Mouse (Mus musculus): Measurements from ENCODE around the gene Ccnf. TPM values are rescaled to one million over a fixed set of nuclear protein-coding genes. Genes with fewer than 3 reads are reported as not detected.

Gene Ccnf
- polyA plus RNA-seq (2015; fragmentation: Nextera tagmentation; extraction: Ambion mirVana): 75.2 and 81.5 TPM in 2 replicates

DNA sequence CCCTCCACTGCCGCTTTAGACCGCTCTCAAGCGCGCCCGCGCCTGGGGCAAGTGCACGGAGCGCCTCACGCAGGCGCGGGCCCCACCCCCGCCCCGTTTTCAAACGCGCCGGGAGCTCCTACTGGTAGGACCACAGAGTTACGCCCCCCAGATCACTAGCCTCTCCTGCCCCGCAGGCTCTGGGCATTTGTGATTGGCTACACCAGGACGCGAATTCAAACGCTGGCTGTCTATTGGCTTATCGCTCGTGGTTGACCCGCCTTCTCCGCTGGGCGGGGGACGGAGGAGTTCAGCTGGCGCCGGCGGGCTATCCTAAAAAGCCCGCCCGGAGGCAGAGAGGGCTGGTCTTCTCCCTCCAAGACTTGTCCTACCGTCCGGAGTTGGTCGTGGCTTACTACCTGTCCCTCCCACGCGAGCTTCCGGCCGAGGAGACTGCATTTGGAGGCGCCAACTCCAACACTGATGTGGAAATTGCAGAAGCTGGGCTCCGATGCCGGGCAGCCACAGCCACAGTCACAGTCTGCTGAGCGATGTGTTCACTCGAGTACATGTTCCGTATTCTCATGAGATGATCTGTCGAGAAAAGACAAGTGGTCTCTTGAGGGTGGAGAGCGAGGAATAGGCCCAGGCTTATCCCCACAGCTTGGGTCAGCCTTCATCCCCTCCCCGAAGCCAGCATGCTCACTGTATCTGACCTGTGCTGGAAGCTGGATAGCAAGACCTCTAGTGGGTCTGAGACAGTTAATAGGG is at the start of gene Ccnf:
Gene Ccnf (minus strand): TSS at position 165 of the 750 bp plus-strand sequence.
- H3K4me2 ChIP-seq (ENCODE audit: low read depth, low read length): peak within 1 kb of the TSS; percentile 72
- WGBS: under 1% methylated on average over 38 of the region's 48 CpGs
- peak within 1 kb of the TSS; percentile 77 for H3K27ac ChIP-seq (ENCODE audit: low read length)
- peaks cover 23% of the 10 kb centered on the region for H3K36me3 ChIP-seq (ENCODE audit: control insufficient read depth, insufficient read depth, low read length)
- peak; percentile 100 for ATAC-seq (ENCODE audit: low read depth)
- H3K9ac ChIP-seq (ENCODE audit: low read length): peak within 1 kb of the TSS; percentile 86
- no peaks in the 10 kb centered on the region for H3K27me3 ChIP-seq (ENCODE audit: control insufficient read depth, insufficient read depth, low read depth, low read length)
- H3K9me3 ChIP-seq (ENCODE audit: control insufficient read depth, low read length): no peaks in the 10 kb centered on the region
- H3K4me1 ChIP-seq (replicated peaks; ENCODE audit: control insufficient read depth, insufficient read depth, low read length): peaks cover 10% of the 10 kb centered on the region
- H3K4me3 ChIP-seq (ENCODE audit: low read length): peak within 1 kb of the TSS; percentile 66

DNA sequence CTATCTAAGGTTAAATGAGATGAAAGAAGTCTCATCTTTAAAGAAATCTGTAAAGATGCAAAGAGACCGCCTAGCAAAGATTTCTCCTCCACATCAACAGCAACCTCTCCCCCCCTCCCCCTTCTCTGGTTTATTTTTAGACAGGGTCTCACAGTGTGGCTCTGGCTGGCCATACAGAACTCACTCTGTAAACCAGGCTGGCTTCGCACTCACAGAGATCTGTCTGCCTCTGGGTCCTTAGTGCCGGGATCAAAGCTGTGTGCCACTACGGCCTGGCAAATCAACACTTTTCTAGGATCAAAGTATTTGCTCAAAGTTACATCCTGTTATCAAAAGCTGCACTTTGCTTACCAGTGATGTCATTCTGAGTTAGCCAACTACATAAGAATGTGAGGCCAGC is 49.4 kb upstream of the Ccnf start:
- Histone ChIP-seq H3K4me2 (ENCODE audit: low read depth, low read length) (no peak overlapping the region), H3K9ac (ENCODE audit: low read length) (no peak overlapping the region), H3K27ac (ENCODE audit: low read length) (no peak overlapping the region), H3K4me3 (ENCODE audit: low read length) (no peak overlapping the region), H3K9me3 (ENCODE audit: control insufficient read depth, low read length) (no peaks in the 10 kb centered on the region), H3K27me3 (ENCODE audit: control insufficient read depth, insufficient read depth, low read depth, low read length) (no peaks in the 10 kb centered on the region), H3K36me3 (ENCODE audit: control insufficient read depth, insufficient read depth, low read length) (no peaks in the 10 kb centered on the region), H3K4me1 (replicated peaks; ENCODE audit: control insufficient read depth, insufficient read depth, low read length) (no peaks in the 10 kb centered on the region)
- no peak for ATAC-seq (ENCODE audit: low read depth)
- WGBS: 41% methylated on average over 4 of the region's 4 CpGs

DNA sequence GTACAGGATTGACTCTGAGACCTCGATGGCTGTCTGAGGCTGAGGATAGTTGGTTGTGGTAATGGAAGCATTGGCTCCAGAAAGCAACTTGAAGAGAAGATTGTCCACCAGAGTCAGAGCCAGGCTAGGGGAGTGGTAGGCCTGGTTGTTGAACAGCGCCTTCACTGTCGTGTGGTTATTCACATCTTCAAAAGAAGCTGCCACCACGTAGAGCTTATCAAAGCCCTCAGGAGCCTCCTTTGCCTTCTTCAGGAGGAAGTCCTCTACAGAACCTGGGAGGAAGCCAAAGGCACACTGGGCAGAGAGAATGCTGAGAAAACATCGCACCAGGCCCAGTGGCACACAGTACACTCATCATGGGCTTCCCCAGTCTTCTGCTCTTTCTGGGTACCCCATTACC is 38.1 kb upstream of the Ccnf start:
- WGBS: 69% methylated on average over 5 of the region's 5 CpGs
- no peak for ATAC-seq (ENCODE audit: low read depth)
- Histone ChIP-seq H3K9me3 (ENCODE audit: control insufficient read depth, low read length) (no peaks in the 10 kb centered on the region), H3K27me3 (ENCODE audit: control insufficient read depth, insufficient read depth, low read depth, low read length) (no peaks in the 10 kb centered on the region), H3K4me3 (ENCODE audit: low read length) (no peak overlapping the region), H3K27ac (ENCODE audit: low read length) (no peak overlapping the region), H3K4me2 (ENCODE audit: low read depth, low read length) (no peak overlapping the region), H3K4me1 (replicated peaks; ENCODE audit: control insufficient read depth, insufficient read depth, low read length) (no peaks in the 10 kb centered on the region), H3K9ac (ENCODE audit: low read length) (no peak overlapping the region), H3K36me3 (ENCODE audit: control insufficient read depth, insufficient read depth, low read length) (no peaks in the 10 kb centered on the region)

GRCm38 (mm10) chr17:24288477-24288876 is 37.2 kb upstream of the Ccnf start:
- Histone ChIP-seq H3K9me3 (ENCODE audit: control insufficient read depth, low read length) (no peaks in the 10 kb centered on the region), H3K9ac (ENCODE audit: low read length) (no peak overlapping the region), H3K4me3 (ENCODE audit: low read length) (no peak overlapping the region), H3K27me3 (ENCODE audit: control insufficient read depth, insufficient read depth, low read depth, low read length) (no peaks in the 10 kb centered on the region), H3K36me3 (ENCODE audit: control insufficient read depth, insufficient read depth, low read length) (no peaks in the 10 kb centered on the region), H3K27ac (ENCODE audit: low read length) (no peak overlapping the region), H3K4me1 (replicated peaks; ENCODE audit: control insufficient read depth, insufficient read depth, low read length) (no peaks in the 10 kb centered on the region), H3K4me2 (ENCODE audit: low read depth, low read length) (no peak overlapping the region)
- WGBS: 70% methylated on average over 9 of the region's 9 CpGs
- no peak for ATAC-seq (ENCODE audit: low read depth)

DNA sequence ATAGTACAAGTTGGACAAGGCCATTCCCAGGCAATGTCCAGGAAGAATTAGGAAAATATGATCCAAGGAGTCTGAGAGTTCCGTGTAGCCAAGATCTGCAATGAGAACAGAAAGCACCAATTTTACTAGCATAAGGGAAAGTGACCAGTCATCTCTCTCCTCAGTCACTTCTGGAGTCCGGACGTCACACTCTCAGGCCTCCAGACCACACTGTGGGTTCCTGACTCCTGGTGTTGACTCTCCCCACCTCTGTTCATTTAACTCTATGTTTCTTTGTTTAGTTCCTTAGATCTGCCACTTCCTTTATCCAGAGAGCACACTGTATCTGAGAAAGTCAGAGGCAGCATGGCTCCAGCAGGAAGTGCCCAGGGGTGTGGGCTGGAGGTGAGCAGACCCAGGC is 34.4 kb upstream of the Ccnf start:
- 55% methylated on average over 3 of the region's 3 CpGs for WGBS
- Histone ChIP-seq H3K4me2 (ENCODE audit: low read depth, low read length) (no peak overlapping the region), H3K27ac (ENCODE audit: low read length) (no peak overlapping the region), H3K4me1 (replicated peaks; ENCODE audit: control insufficient read depth, insufficient read depth, low read length) (no peaks in the 10 kb centered on the region), H3K9me3 (ENCODE audit: control insufficient read depth, low read length) (no peaks in the 10 kb centered on the region), H3K27me3 (ENCODE audit: control insufficient read depth, insufficient read depth, low read depth, low read length) (no peaks in the 10 kb centered on the region), H3K36me3 (ENCODE audit: control insufficient read depth, insufficient read depth, low read length) (no peaks in the 10 kb centered on the region), H3K4me3 (ENCODE audit: low read length) (no peak overlapping the region), H3K9ac (ENCODE audit: low read length) (no peak overlapping the region)
- ATAC-seq (ENCODE audit: low read depth): no peak

DNA sequence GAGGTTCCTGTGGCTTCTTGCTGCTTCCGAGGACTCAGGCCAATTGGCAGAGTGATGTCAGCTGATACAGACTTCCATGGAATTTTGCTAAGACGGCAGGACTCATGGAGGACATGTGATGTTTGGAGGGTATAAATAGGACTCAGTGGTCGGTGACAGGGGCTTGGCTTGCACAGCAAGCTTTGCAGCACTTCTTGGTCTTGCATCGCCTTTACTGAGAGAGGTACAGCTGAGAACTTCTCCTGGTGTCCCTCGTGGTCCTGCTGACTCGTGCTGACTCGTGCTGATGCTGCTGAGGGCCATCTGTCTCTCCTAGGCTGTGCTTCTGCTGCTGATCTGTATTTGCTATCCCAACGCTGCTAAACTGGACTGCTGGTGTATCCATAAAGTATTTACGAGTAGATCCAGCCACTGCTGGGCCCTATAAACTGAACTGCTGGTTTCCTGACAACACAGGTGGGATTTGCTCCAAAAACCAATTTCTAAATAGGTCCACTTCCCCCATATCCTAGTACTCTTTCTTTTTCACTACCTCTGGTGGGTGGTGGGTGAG is 32.1 kb upstream of the Ccnf start:
- Histone ChIP-seq H3K4me3 (ENCODE audit: low read length) (no peak overlapping the region), H3K4me2 (ENCODE audit: low read depth, low read length) (no peak overlapping the region), H3K9ac (ENCODE audit: low read length) (no peak overlapping the region), H3K27me3 (ENCODE audit: control insufficient read depth, insufficient read depth, low read depth, low read length) (no peaks in the 10 kb centered on the region), H3K36me3 (ENCODE audit: control insufficient read depth, insufficient read depth, low read length) (no peaks in the 10 kb centered on the region), H3K9me3 (ENCODE audit: control insufficient read depth, low read length) (no peaks in the 10 kb centered on the region), H3K27ac (ENCODE audit: low read length) (no peak overlapping the region), H3K4me1 (replicated peaks; ENCODE audit: control insufficient read depth, insufficient read depth, low read length) (no peaks in the 10 kb centered on the region)
- 61% methylated on average over 9 of the region's 9 CpGs for WGBS
- no peak for ATAC-seq (ENCODE audit: low read depth)

GRCm38 (mm10) chr17:24282637-24283036 is 31.4 kb upstream of the Ccnf start:
- Histone ChIP-seq H3K4me1 (replicated peaks; ENCODE audit: control insufficient read depth, insufficient read depth, low read length) (no peaks in the 10 kb centered on the region), H3K9ac (ENCODE audit: low read length) (no peak overlapping the region), H3K4me3 (ENCODE audit: low read length) (no peak overlapping the region), H3K27me3 (ENCODE audit: control insufficient read depth, insufficient read depth, low read depth, low read length) (no peaks in the 10 kb centered on the region), H3K27ac (ENCODE audit: low read length) (no peak overlapping the region), H3K4me2 (ENCODE audit: low read depth, low read length) (no peak overlapping the region), H3K36me3 (ENCODE audit: control insufficient read depth, insufficient read depth, low read length) (no peaks in the 10 kb centered on the region), H3K9me3 (ENCODE audit: control insufficient read depth, low read length) (no peaks in the 10 kb centered on the region)
- WGBS: 65% methylated on average over 4 of the region's 4 CpGs
- no peak for ATAC-seq (ENCODE audit: low read depth)

GRCm38 (mm10) chr17:24279907-24280306 is 28.6 kb upstream of the Ccnf start:
- no peak overlapping the region for H3K4me3 ChIP-seq (ENCODE audit: low read length)
- H3K9me3 ChIP-seq (ENCODE audit: control insufficient read depth, low read length): peaks cover 6% of the 10 kb centered on the region; the same call in 1 of the 2 replicates
- H3K27me3 ChIP-seq (ENCODE audit: control insufficient read depth, insufficient read depth, low read depth, low read length): no peaks in the 10 kb centered on the region
- H3K4me2 ChIP-seq (ENCODE audit: low read depth, low read length): no peak overlapping the region
- H3K27ac ChIP-seq (ENCODE audit: low read length): no peak overlapping the region
- H3K9ac ChIP-seq (ENCODE audit: low read length): no peak overlapping the region
- H3K4me1 ChIP-seq (replicated peaks; ENCODE audit: control insufficient read depth, insufficient read depth, low read length): no peaks in the 10 kb centered on the region
- WGBS: 72% methylated on average over 4 of the region's 4 CpGs
- H3K36me3 ChIP-seq (ENCODE audit: control insufficient read depth, insufficient read depth, low read length): no peaks in the 10 kb centered on the region
- ATAC-seq (ENCODE audit: low read depth): no peak

- no peak for ATAC-seq (ENCODE audit: low read depth)
- H3K27ac ChIP-seq (ENCODE audit: low read length): no peak overlapping the region
- no peaks in the 10 kb centered on the region for H3K36me3 ChIP-seq (ENCODE audit: control insufficient read depth, insufficient read depth, low read length)
- no peak overlapping the region for H3K4me3 ChIP-seq (ENCODE audit: low read length)
- H3K4me1 ChIP-seq (replicated peaks; ENCODE audit: control insufficient read depth, insufficient read depth, low read length): no peaks in the 10 kb centered on the region
- no peaks in the 10 kb centered on the region; the same call in 1 of the 2 replicates for H3K9me3 ChIP-seq (ENCODE audit: control insufficient read depth, low read length)
- no peaks in the 10 kb centered on the region for H3K27me3 ChIP-seq (ENCODE audit: control insufficient read depth, insufficient read depth, low read depth, low read length)
- H3K4me2 ChIP-seq (ENCODE audit: low read depth, low read length): no peak overlapping the region
- H3K9ac ChIP-seq (ENCODE audit: low read length): no peak overlapping the region
- WGBS: 93% methylated on average over 1 of the region's 1 CpGs
Observed at GRCm38 (mm10) chr17:24267133-24267532, 15.8 kb upstream of the Ccnf start.
